Mouse (Mus musculus): Measurements from ENCODE around the gene Gadd45a. TPM values are rescaled to one million over a fixed set of nuclear protein-coding genes. Genes with fewer than 3 reads are reported as not detected.
"Not testable (repeated sequence)": the region's sequence is repeated elsewhere in the genome, so short reads cannot be mapped to it uniquely, and the experiment has no call there.

The Gadd45a gene
- total RNA-seq, 1 experiment from 2014 or later: 36.1 TPM

DNA sequence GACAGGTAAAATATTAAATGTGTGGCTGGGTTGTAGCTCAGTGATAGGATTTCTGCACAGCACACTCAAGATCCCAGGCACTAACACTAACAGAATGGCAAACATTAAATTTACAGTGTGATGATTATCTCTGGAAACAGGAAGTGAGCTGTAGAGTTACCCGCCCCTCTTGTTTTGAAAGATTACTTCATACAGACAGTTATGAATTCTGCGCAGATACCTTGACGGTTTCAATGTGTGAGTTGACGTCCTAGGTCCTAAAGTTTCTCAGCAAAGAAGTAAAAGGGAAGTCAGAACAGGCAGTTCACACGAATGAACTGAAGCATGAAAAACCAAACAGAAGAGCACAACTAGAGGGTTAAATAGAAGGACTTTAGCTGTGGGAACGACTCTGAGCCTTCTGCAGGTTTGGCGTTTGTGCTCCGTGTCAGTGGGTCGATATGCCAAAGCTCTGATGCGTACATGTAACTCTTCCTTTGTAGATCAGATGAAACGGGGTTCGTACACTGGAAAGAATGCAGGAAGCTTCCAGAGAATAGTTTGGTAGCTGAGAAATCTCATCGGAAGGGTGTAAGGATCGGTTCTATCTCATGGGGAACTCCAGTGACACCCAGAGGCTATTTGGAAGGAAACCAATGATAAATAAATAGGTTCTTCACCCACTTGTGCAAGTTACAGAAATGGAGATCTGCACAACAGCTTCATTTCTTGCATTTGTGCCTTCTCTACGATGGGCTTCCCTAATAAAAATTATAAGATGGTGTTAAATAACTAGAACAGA is 19.0 kb upstream of the Gadd45a start:
- ATAC-seq (replicated peaks in 1 of 2; ENCODE audit: insufficient read depth in 1 of 2, low FRiP score in 2 of 2, low TSS enrichment in 1 of 2, low read depth in 1 of 2, poor library complexity in 2 of 2, severe bottlenecking in 2 of 2): peak; percentile 62 to 88

GRCm38 (mm10) chr6:67050063-67050462 is 12.8 kb upstream of the Gadd45a start:
- ATAC-seq (replicated peaks in 1 of 2; ENCODE audit: insufficient read depth in 1 of 2, low FRiP score in 2 of 2, low TSS enrichment in 1 of 2, low read depth in 1 of 2, poor library complexity in 2 of 2, severe bottlenecking in 2 of 2): no peak

DNA sequence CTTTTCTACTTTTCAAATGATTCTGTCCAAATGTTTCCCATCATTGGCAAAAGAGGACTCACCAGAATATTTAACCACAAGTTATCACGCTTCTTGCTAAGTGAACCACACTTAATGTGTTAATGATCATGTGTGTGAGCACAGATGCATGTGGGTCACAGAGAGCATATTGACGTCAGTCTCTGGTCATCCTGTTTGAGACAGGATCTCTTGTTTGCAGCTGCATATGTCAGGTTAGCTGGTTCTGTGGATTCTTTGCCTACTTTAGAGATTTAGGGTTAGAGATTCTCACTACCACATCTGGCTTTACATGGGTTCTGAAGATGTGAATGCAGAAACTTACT is 12.4 kb upstream of the Gadd45a start:
- ATAC-seq (replicated peaks in 1 of 2; ENCODE audit: insufficient read depth in 1 of 2, low FRiP score in 2 of 2, low TSS enrichment in 1 of 2, low read depth in 1 of 2, poor library complexity in 2 of 2, severe bottlenecking in 2 of 2): no peak

DNA sequence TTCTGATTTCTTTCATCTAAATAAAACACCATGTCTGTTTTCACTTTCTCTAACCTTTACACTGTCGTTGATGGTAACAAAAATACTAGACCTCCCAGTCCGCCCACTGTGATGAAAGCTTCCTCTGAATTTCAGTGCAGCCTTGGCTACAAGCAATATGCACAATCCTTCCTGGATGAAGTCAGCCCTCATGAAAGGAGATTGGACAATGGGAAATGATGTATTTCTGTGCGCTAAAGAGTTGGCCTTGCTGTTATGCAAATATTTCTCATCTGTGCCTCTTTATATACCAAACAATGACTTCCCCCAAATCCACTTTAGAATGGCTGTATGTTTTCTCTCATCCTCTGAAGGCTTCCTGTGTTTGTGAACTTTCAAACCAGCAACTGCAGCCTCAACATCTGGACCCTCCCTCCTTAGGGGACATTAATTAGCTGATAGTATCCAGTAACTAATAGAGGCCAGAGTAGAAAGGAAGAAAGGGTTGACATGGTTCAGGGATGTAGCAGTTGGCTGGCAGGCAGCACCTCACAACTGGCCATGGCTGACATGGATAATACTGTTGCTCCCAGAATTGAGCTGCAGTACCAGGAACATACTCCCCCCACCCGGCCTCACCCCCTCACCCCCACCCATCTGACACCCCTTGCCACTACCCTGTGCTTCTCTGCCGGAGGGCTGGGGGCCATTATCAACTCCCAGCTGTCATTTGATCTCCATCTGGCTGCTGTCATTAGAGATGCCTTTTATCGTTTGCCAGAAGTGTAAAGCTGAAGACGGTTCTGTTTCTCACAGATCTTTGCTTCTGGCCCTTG is 11.8 kb upstream of the Gadd45a start:
- ATAC-seq (replicated peaks in 1 of 2; ENCODE audit: insufficient read depth in 1 of 2, low FRiP score in 2 of 2, low TSS enrichment in 1 of 2, low read depth in 1 of 2, poor library complexity in 2 of 2, severe bottlenecking in 2 of 2): peak in 1 of 2 experiments; percentile 29; a peak in 1 of 4 replicates

- ATAC-seq (replicated peaks in 1 of 2; ENCODE audit: insufficient read depth in 1 of 2, low FRiP score in 2 of 2, low TSS enrichment in 1 of 2, low read depth in 1 of 2, poor library complexity in 2 of 2, severe bottlenecking in 2 of 2): no peak
Measured at GRCm38 (mm10) chr6:67048052-67048691, 10.9 kb upstream of the Gadd45a start.

GRCm38 (mm10) chr6:67046937-67047336 is 9.7 kb upstream of the Gadd45a start:
- no peak for ATAC-seq (replicated peaks in 1 of 2; ENCODE audit: insufficient read depth in 1 of 2, low FRiP score in 2 of 2, low TSS enrichment in 1 of 2, low read depth in 1 of 2, poor library complexity in 2 of 2, severe bottlenecking in 2 of 2)

DNA sequence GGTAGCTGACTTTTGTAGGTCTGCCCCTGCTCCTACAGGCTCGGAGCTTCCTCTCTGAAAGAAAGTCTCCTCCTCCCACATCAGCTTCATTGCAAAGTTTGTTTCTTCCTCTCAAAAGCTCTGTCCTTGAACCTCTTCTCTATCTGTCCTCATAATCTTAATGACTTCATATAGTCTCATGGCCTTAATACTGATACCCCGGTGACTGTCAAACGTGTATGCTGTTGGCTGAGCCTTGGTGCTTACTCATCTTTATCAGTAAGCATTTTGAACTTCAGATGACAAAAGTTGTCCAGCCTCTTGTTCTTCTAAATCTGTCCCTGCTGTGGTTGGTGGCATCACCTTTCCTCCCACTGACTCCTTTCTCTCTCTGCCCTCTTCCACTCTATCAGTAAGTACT is 8.2 kb upstream of the Gadd45a start:
- ATAC-seq (replicated peaks in 1 of 2; ENCODE audit: insufficient read depth in 1 of 2, low FRiP score in 2 of 2, low TSS enrichment in 1 of 2, low read depth in 1 of 2, poor library complexity in 2 of 2, severe bottlenecking in 2 of 2): no peak

- ATAC-seq (replicated peaks in 1 of 2; ENCODE audit: insufficient read depth in 1 of 2, low FRiP score in 2 of 2, low TSS enrichment in 1 of 2, low read depth in 1 of 2, poor library complexity in 2 of 2, severe bottlenecking in 2 of 2): no peak
Measured at GRCm38 (mm10) chr6:67040904-67041410, 3.7 kb upstream of the Gadd45a start.

- ATAC-seq (replicated peaks in 1 of 2; ENCODE audit: insufficient read depth in 1 of 2, low FRiP score in 2 of 2, low TSS enrichment in 1 of 2, low read depth in 1 of 2, poor library complexity in 2 of 2, severe bottlenecking in 2 of 2): no peak
Measured at GRCm38 (mm10) chr6:67038964-67039363, 1.7 kb upstream of the Gadd45a start.

GRCm38 (mm10) chr6:67036356-67036811 is 873 bp downstream of the Gadd45a start:
- ATAC-seq (replicated peaks in 1 of 2; ENCODE audit: insufficient read depth in 1 of 2, low FRiP score in 2 of 2, low TSS enrichment in 1 of 2, low read depth in 1 of 2, poor library complexity in 2 of 2, severe bottlenecking in 2 of 2): peak; percentile 62 to 65

DNA sequence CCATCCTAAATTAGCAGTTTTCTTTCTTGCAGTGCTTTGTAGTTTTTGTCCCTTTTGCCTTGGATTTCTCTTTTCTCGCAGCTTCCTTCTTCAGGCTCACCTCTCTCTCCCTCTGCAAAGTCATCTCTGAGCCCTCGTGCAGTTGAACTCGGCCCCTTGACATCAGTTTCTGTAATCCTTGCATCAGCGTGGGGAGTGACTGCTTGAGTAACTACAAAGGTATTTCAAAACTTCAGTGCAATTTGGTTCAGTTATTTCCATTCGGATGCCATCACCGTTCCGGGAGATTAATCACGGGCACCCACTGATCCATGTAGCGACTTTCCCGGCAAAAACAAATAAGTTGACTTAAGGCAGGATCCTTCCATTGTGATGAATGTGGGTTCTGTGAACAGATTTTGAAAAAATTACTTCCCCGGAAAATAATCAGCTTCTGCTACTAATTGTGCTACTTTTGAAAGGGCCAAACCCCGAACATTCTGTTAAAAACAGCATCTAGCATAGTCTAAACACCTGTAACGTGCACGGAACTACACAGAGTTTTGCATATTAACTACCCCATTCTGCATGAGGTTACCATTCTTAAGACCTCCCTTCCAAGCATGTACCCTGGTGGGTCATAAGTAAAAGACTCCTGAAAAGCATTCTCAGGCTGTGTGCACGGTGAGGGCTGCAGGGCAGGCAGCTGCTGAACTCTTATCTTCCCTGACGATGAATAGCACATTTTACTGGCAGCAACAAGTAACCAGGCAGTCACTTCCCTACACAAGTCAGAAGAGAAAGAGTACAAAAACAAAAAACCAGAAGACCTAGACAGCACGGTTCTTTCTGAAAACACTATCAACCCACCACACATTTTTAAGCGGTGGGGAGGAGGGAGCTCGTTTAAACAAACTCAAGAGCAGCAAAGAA is 1.6 kb downstream of the Gadd45a start:
- peak; percentile 14 to 17; a peak in 2 of 4 replicates for ATAC-seq (replicated peaks in 1 of 2; ENCODE audit: insufficient read depth in 1 of 2, low FRiP score in 2 of 2, low TSS enrichment in 1 of 2, low read depth in 1 of 2, poor library complexity in 2 of 2, severe bottlenecking in 2 of 2)

- peak in 1 of 2 experiments; percentile 5; a peak in 1 of 4 replicates for ATAC-seq (replicated peaks in 1 of 2; ENCODE audit: insufficient read depth in 1 of 2, low FRiP score in 2 of 2, low TSS enrichment in 1 of 2, low read depth in 1 of 2, poor library complexity in 2 of 2, severe bottlenecking in 2 of 2)
Measured at GRCm38 (mm10) chr6:67034331-67035130, 2.7 kb downstream of the Gadd45a start.

DNA sequence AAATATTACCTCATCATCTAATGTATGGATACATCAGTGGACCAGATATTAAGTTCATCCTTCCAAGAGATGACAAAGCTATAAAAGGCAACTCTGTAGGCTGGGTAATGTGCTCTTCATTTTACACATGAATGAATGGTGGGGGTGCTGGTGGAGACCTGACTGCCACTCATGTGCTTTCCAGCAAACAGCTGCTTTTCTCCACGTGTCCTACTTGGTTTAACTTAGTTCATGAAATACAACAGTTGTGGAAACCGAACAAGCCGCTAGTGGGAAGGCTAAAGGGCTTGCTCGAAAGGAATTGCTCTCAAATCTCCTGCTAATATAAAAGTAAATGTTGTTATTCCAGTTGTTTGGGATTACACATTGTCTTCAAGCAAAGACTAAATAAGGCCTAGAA is 3.7 kb downstream of the Gadd45a start:
- ATAC-seq (replicated peaks in 1 of 2; ENCODE audit: insufficient read depth in 1 of 2, low FRiP score in 2 of 2, low TSS enrichment in 1 of 2, low read depth in 1 of 2, poor library complexity in 2 of 2, severe bottlenecking in 2 of 2): no peak

GRCm38 (mm10) chr6:67032972-67033371 is 4.3 kb downstream of the Gadd45a start:
- not testable (repeated sequence) for ATAC-seq (replicated peaks in 1 of 2; ENCODE audit: insufficient read depth in 1 of 2, low FRiP score in 2 of 2, low TSS enrichment in 1 of 2, low read depth in 1 of 2, poor library complexity in 2 of 2, severe bottlenecking in 2 of 2)

DNA sequence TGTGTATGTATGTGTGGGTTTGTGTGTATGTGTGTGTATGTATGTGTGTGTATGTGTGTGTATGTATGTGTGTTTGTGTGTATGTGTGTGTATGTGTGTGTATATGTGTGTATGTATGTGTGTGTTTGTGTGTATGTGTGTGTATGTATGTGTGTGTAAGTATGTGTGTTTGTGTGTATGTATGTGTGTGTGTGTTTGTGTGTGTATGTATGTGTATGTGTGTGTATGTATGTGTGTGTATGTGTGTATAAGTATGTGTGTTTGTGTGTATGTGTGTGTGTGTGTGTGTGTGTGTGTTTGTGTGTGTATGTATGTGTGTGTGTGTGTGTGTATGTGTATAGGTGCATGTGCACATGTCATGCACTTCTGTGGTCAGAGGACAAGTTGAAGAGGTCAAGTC is 4.7 kb downstream of the Gadd45a start:
- ATAC-seq (replicated peaks in 1 of 2; ENCODE audit: insufficient read depth in 1 of 2, low FRiP score in 2 of 2, low TSS enrichment in 1 of 2, low read depth in 1 of 2, poor library complexity in 2 of 2, severe bottlenecking in 2 of 2): not testable (repeated sequence)

DNA sequence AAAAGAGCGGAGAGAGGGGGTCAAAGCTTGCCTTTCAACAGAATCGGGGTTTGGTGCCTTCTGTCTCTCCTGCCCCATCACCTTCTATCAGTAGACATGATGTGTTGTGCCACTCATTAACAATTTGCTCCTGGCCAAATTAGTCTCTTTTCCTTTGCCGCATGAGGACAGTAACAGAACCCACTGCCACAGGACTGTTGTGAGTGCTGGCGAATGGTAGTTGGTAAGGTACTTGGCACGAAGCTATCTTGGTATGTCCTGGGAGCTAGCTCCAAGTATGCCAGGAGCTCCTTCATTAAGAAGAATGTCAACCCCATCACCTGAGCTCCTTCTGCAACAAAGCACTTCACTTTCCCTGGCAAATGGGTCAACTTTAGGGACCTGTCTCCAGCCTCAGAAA is 6.4 kb downstream of the Gadd45a start:
- ATAC-seq (replicated peaks in 1 of 2; ENCODE audit: insufficient read depth in 1 of 2, low FRiP score in 2 of 2, low TSS enrichment in 1 of 2, low read depth in 1 of 2, poor library complexity in 2 of 2, severe bottlenecking in 2 of 2): no peak
